In genomic region chr13:59338436-59338835, GRCm38 (mm10) we compare ENCODE assay signal across 18 mouse cellular contexts.
"Had no signal": no experiment of that assay in that cellular context is flagged by ENCODE, and none has a peak within 500 bp of the region (broad histone marks: within the 10 kb centered on the region; RNA-seq: fewer than 3 reads in every experiment).

No protein-coding gene starts in this region.

- H3K36me3 ChIP-seq: midbrain, embryonic 10.5 days; midbrain, embryonic 13.5 days; neural tube, embryonic 13.5 days; neural tube, embryonic 15.5 days had no signal

- ATAC-seq: midbrain, embryonic 13.5 days; midbrain, embryonic 16.5 days had no signal

- H3K27me3 ChIP-seq: midbrain, embryonic 13.5 days; neural tube, embryonic 13.5 days; neural tube, embryonic 15.5 days had no signal

- H3K9me3 ChIP-seq: midbrain, embryonic 10.5 days; midbrain, embryonic 13.5 days; neural tube, embryonic 13.5 days; neural tube, embryonic 15.5 days had no signal

- H3K27ac ChIP-seq: midbrain, embryonic 10.5 days; midbrain, embryonic 13.5 days; neural tube, embryonic 13.5 days; neural tube, embryonic 15.5 days had no signal

- H3K4me3 ChIP-seq: midbrain, embryonic 10.5 days; midbrain, embryonic 13.5 days; myocyte; neural tube, embryonic 13.5 days; neural tube, embryonic 15.5 days had no signal

- H3K4me1 ChIP-seq: midbrain, embryonic 13.5 days; neural tube, embryonic 15.5 days had no signal

- H3K9ac ChIP-seq: lung, embryonic 14.5 days; midbrain, embryonic 13.5 days; neural tube, embryonic 13.5 days; neural tube, embryonic 15.5 days had no signal

- H3K4me2 ChIP-seq: lung, embryonic 14.5 days; midbrain, embryonic 13.5 days; neural tube, embryonic 13.5 days; neural tube, embryonic 15.5 days had no signal

- DNase-seq: lung, adult 18-20 months; lung, embryonic 14.5 days; lung, postnatal 10 days; lung, postnatal 4 days; retina, postnatal 1 day; right cerebral cortex, adult 18-20 months; right cerebral cortex, postnatal 25 days; right cerebral cortex, postnatal 4 days; spleen, adult 18-20 months; thymus, adult 18-20 months; thymus, postnatal 14 days; thymus, postnatal 36 days had no signal
